Mouse (Mus musculus): ENCODE measurements around the gene Dnm3. TPM values are rescaled to one million over a fixed set of nuclear protein-coding genes. Genes with fewer than 3 reads are reported as not detected.

The Dnm3 gene
- polyA plus RNA-seq, 1 experiment, result 0.43 TPM

GRCm38 (mm10) chr1:162256912-162257607, 220.8 kb downstream of the Dnm3 start:
- Histone ChIP-seq H3K27ac (ENCODE audit: insufficient read depth, low read length) (no peak overlapping the region), H3K27me3 (ENCODE audit: control insufficient read depth, insufficient read depth, low read length) (no peaks in the 10 kb centered on the region), H3K4me1 (ENCODE audit: control insufficient read depth, insufficient read depth, insufficient read length) (no peaks in the 10 kb centered on the region), H3K36me3 (ENCODE audit: control insufficient read depth, insufficient read depth, low read length) (no peaks in the 10 kb centered on the region), H3K4me3 (ENCODE audit: extremely low read depth, insufficient read depth, insufficient read length) (no peak overlapping the region)
- WGBS, result 86% methylated on average over 6 of the region's 6 CpGs
- TF ChIP-seq POLR2A (IDR thresholded peaks at IDR 0.05; ENCODE audit: low read depth, low read length) (no peak), CTCF (IDR thresholded peaks at IDR 0.05; ENCODE audit: extremely low read depth, insufficient read depth, insufficient read length, insufficient replicate concordance) (no peak)
- no peak for DNase-seq (ENCODE audit: low read depth in 1 of 2, low spot score in 2 of 2)

- H3K27ac ChIP-seq (ENCODE audit: insufficient read depth, low read length), result no peak overlapping the region
- no peak overlapping the region for H3K4me3 ChIP-seq (ENCODE audit: extremely low read depth, insufficient read depth, insufficient read length)
- no peaks in the 10 kb centered on the region for H3K36me3 ChIP-seq (ENCODE audit: control insufficient read depth, insufficient read depth, low read length)
- 72% methylated on average over 5 of the region's 5 CpGs for WGBS
- TF ChIP-seq POLR2A (IDR thresholded peaks at IDR 0.05; ENCODE audit: low read depth, low read length) (no peak), CTCF (IDR thresholded peaks at IDR 0.05; ENCODE audit: extremely low read depth, insufficient read depth, insufficient read length, insufficient replicate concordance) (no peak)
- no peaks in the 10 kb centered on the region for H3K27me3 ChIP-seq (ENCODE audit: control insufficient read depth, insufficient read depth, low read length)
- no peak for DNase-seq (ENCODE audit: low read depth in 1 of 2, low spot score in 2 of 2)
- no peaks in the 10 kb centered on the region for H3K4me1 ChIP-seq (ENCODE audit: control insufficient read depth, insufficient read depth, insufficient read length)
These were observed 222.9 kb downstream of the Dnm3 start for GRCm38 (mm10) chr1:162254944-162255343.

GRCm38 (mm10) chr1:162253971-162254641, 223.7 kb downstream of the Dnm3 start:
- 53% methylated on average over 8 of the region's 8 CpGs for WGBS
- DNase-seq (ENCODE audit: low read depth in 1 of 2, low spot score in 2 of 2), result no peak
- no peaks in the 10 kb centered on the region for H3K27me3 ChIP-seq (ENCODE audit: control insufficient read depth, insufficient read depth, low read length)
- no peak overlapping the region for H3K4me3 ChIP-seq (ENCODE audit: extremely low read depth, insufficient read depth, insufficient read length)
- H3K4me1 ChIP-seq (ENCODE audit: control insufficient read depth, insufficient read depth, insufficient read length), result no peaks in the 10 kb centered on the region
- H3K27ac ChIP-seq (ENCODE audit: insufficient read depth, low read length), result no peak overlapping the region
- no peak for TF ChIP-seq POLR2A (IDR thresholded peaks at IDR 0.05; ENCODE audit: low read depth, low read length)
- no peak for TF ChIP-seq CTCF (IDR thresholded peaks at IDR 0.05; ENCODE audit: extremely low read depth, insufficient read depth, insufficient read length, insufficient replicate concordance)
- H3K36me3 ChIP-seq (ENCODE audit: control insufficient read depth, insufficient read depth, low read length), result no peaks in the 10 kb centered on the region

GRCm38 (mm10) chr1:162252869-162253268, 225.0 kb downstream of the Dnm3 start:
- DNase-seq (ENCODE audit: low read depth in 1 of 2, low spot score in 2 of 2), result no peak
- H3K36me3 ChIP-seq (ENCODE audit: control insufficient read depth, insufficient read depth, low read length), result no peaks in the 10 kb centered on the region
- TF ChIP-seq CTCF (IDR thresholded peaks at IDR 0.05; ENCODE audit: extremely low read depth, insufficient read depth, insufficient read length, insufficient replicate concordance) (no peak), POLR2A (IDR thresholded peaks at IDR 0.05; ENCODE audit: low read depth, low read length) (no peak)
- no peaks in the 10 kb centered on the region for H3K4me1 ChIP-seq (ENCODE audit: control insufficient read depth, insufficient read depth, insufficient read length)
- no peak overlapping the region for H3K27ac ChIP-seq (ENCODE audit: insufficient read depth, low read length)
- H3K27me3 ChIP-seq (ENCODE audit: control insufficient read depth, insufficient read depth, low read length), result no peaks in the 10 kb centered on the region
- H3K4me3 ChIP-seq (ENCODE audit: extremely low read depth, insufficient read depth, insufficient read length), result no peak overlapping the region
- 73% methylated on average over 2 of the region's 2 CpGs for whole genome bisulfite sequencing

GRCm38 (mm10) chr1:162247216-162247615, 230.6 kb downstream of the Dnm3 start:
- H3K4me1 ChIP-seq (ENCODE audit: control insufficient read depth, insufficient read depth, insufficient read length), result no peaks in the 10 kb centered on the region
- TF ChIP-seq POLR2A (IDR thresholded peaks at IDR 0.05; ENCODE audit: low read depth, low read length) (no peak), CTCF (IDR thresholded peaks at IDR 0.05; ENCODE audit: extremely low read depth, insufficient read depth, insufficient read length, insufficient replicate concordance) (no peak)
- H3K4me3 ChIP-seq (ENCODE audit: extremely low read depth, insufficient read depth, insufficient read length), result no peak overlapping the region
- WGBS, result 96% methylated on average over 5 of the region's 5 CpGs
- no peaks in the 10 kb centered on the region for H3K27me3 ChIP-seq (ENCODE audit: control insufficient read depth, insufficient read depth, low read length)
- no peak for DNase-seq (ENCODE audit: low read depth in 1 of 2, low spot score in 2 of 2)
- no peaks in the 10 kb centered on the region for H3K36me3 ChIP-seq (ENCODE audit: control insufficient read depth, insufficient read depth, low read length)
- H3K27ac ChIP-seq (ENCODE audit: insufficient read depth, low read length), result no peak overlapping the region

- DNase-seq (ENCODE audit: low read depth in 1 of 2, low spot score in 2 of 2), result no peak
- H3K27me3 ChIP-seq (ENCODE audit: control insufficient read depth, insufficient read depth, low read length), result no peaks in the 10 kb centered on the region
- TF ChIP-seq CTCF (IDR thresholded peaks at IDR 0.05; ENCODE audit: extremely low read depth, insufficient read depth, insufficient read length, insufficient replicate concordance) (no peak), POLR2A (IDR thresholded peaks at IDR 0.05; ENCODE audit: low read depth, low read length) (no peak)
- no peaks in the 10 kb centered on the region for H3K4me1 ChIP-seq (ENCODE audit: control insufficient read depth, insufficient read depth, insufficient read length)
- H3K27ac ChIP-seq (ENCODE audit: insufficient read depth, low read length), result no peak overlapping the region
- WGBS, result 92% methylated on average over 2 of the region's 2 CpGs
- H3K36me3 ChIP-seq (ENCODE audit: control insufficient read depth, insufficient read depth, low read length), result no peaks in the 10 kb centered on the region
- H3K4me3 ChIP-seq (ENCODE audit: extremely low read depth, insufficient read depth, insufficient read length), result no peak overlapping the region
These were observed 234.2 kb downstream of the Dnm3 start for GRCm38 (mm10) chr1:162243651-162243990.
